Mouse (Mus musculus): Measurements from ENCODE around the gene Sulf2. TPM values are rescaled to one million over a fixed set of nuclear protein-coding genes. Genes with fewer than 3 reads are reported as not detected.

The Sulf2 gene
- polyA plus RNA-seq, 1 experiment from 2014 or later = 186 TPM

GRCm38 (mm10) chr2:166125492-166126252 lies 29.8 kb downstream of the Sulf2 start:
- H3K27ac ChIP-seq = no peak overlapping the region
- no peak for ATAC-seq (ENCODE audit: low FRiP score)
- peaks cover 26% of the 10 kb centered on the region for H3K36me3 ChIP-seq
- no peak overlapping the region for H3K9ac ChIP-seq
- no peak overlapping the region for H3K4me3 ChIP-seq
- H3K4me2 ChIP-seq (replicated peaks) = no peak overlapping the region
- H3K9me3 ChIP-seq (replicated peaks) = no peaks in the 10 kb centered on the region
- 73% methylated on average over 13 of the region's 13 CpGs for WGBS
- peaks cover 18% of the 10 kb centered on the region for H3K4me1 ChIP-seq
- H3K27me3 ChIP-seq = no peaks in the 10 kb centered on the region

GRCm38 (mm10) chr2:166125033-166125432 lies 30.4 kb downstream of the Sulf2 start:
- Histone ChIP-seq H3K4me3 (no peak overlapping the region), H3K36me3 (peaks cover 21% of the 10 kb centered on the region), H3K9me3 (replicated peaks) (no peaks in the 10 kb centered on the region), H3K27ac (no peak overlapping the region), H3K27me3 (no peaks in the 10 kb centered on the region), H3K4me2 (replicated peaks) (no peak overlapping the region), H3K4me1 (peaks cover 18% of the 10 kb centered on the region), H3K9ac (no peak overlapping the region)
- WGBS = 86% methylated on average over 1 of the region's 2 CpGs
- ATAC-seq (ENCODE audit: low FRiP score) = 0 out of 2 replicates have a peak, but pooled peaks have one; percentile 22

- Histone ChIP-seq H3K9me3 (replicated peaks) (no peaks in the 10 kb centered on the region), H3K27me3 (no peaks in the 10 kb centered on the region), H3K4me1 (peaks cover 14% of the 10 kb centered on the region), H3K4me3 (no peak overlapping the region), H3K36me3 (peaks cover 18% of the 10 kb centered on the region), H3K27ac (no peak overlapping the region), H3K9ac (no peak overlapping the region), H3K4me2 (replicated peaks) (no peak overlapping the region)
- ATAC-seq (ENCODE audit: low FRiP score) = no peak
- 86% methylated on average over 6 of the region's 6 CpGs for WGBS
These were observed 32.7 kb downstream of the Sulf2 start for GRCm38 (mm10) chr2:166122781-166123180.

- 85% methylated on average over 14 of the region's 14 CpGs for WGBS
- peaks cover 11% of the 10 kb centered on the region for H3K4me1 ChIP-seq
- H3K36me3 ChIP-seq = peaks cover 24% of the 10 kb centered on the region
These were observed 33.6 kb downstream of the Sulf2 start for GRCm38 (mm10) chr2:166121681-166122355.

GRCm38 (mm10) chr2:166119992-166120391 lies 35.5 kb downstream of the Sulf2 start:
- WGBS = 83% methylated on average over 2 of the region's 2 CpGs
- Histone ChIP-seq H3K36me3 (peaks cover 37% of the 10 kb centered on the region), H3K4me2 (replicated peaks) (no peak overlapping the region), H3K27me3 (no peaks in the 10 kb centered on the region), H3K4me3 (no peak overlapping the region), H3K4me1 (peaks cover under 1% of the 10 kb centered on the region), H3K27ac (no peak overlapping the region), H3K9ac (no peak overlapping the region), H3K9me3 (replicated peaks) (no peaks in the 10 kb centered on the region)
- ATAC-seq (ENCODE audit: low FRiP score) = no peak

More at GRCm38 (mm10) chr2:166121681-166122355, 33.6 kb downstream of the Sulf2 start:
- H3K9ac ChIP-seq = no peak overlapping the region
- no peak overlapping the region for H3K27ac ChIP-seq
- no peaks in the 10 kb centered on the region for H3K27me3 ChIP-seq
- H3K4me3 ChIP-seq = no peak overlapping the region
- H3K4me2 ChIP-seq (replicated peaks) = no peak overlapping the region
- no peaks in the 10 kb centered on the region for H3K9me3 ChIP-seq (replicated peaks)
- no peak for ATAC-seq (ENCODE audit: low FRiP score)

GRCm38 (mm10) chr2:166116704-166117103 lies 38.8 kb downstream of the Sulf2 start:
- 95% methylated on average over 16 of the region's 16 CpGs for WGBS
- H3K4me2 ChIP-seq (replicated peaks) = no peak overlapping the region
- no peak overlapping the region for H3K4me3 ChIP-seq
- H3K4me1 ChIP-seq = peaks cover 12% of the 10 kb centered on the region
- no peak overlapping the region for H3K9ac ChIP-seq
- no peak for ATAC-seq (ENCODE audit: low FRiP score)
- peaks cover 31% of the 10 kb centered on the region for H3K36me3 ChIP-seq
- no peaks in the 10 kb centered on the region for H3K9me3 ChIP-seq (replicated peaks)
- 0 out of 2 replicates have a peak, but pooled peaks cover 2% of the 10 kb centered on the region for H3K27me3 ChIP-seq
- H3K27ac ChIP-seq = no peak overlapping the region

GRCm38 (mm10) chr2:166116278-166116608 lies 39.2 kb downstream of the Sulf2 start:
- Histone ChIP-seq H3K4me3 (no peak overlapping the region), H3K4me2 (replicated peaks) (no peak overlapping the region), H3K36me3 (peaks cover 31% of the 10 kb centered on the region), H3K9ac (no peak overlapping the region), H3K27ac (no peak overlapping the region), H3K27me3 (0 out of 2 replicates have a peak, but pooled peaks cover 2% of the 10 kb centered on the region), H3K4me1 (peaks cover 14% of the 10 kb centered on the region), H3K9me3 (replicated peaks) (no peaks in the 10 kb centered on the region)
- WGBS = 84% methylated on average over 7 of the region's 7 CpGs
- no peak for ATAC-seq (ENCODE audit: low FRiP score)

- no peak for ATAC-seq (ENCODE audit: low FRiP score)
- 89% methylated on average over 15 of the region's 15 CpGs for WGBS
- peaks cover 36% of the 10 kb centered on the region for H3K36me3 ChIP-seq
- no peak overlapping the region for H3K4me3 ChIP-seq
- no peaks in the 10 kb centered on the region for H3K9me3 ChIP-seq (replicated peaks)
- no peak overlapping the region for H3K27ac ChIP-seq
- H3K4me1 ChIP-seq = peaks cover 15% of the 10 kb centered on the region
- peaks cover 6% of the 10 kb centered on the region; the same call in 1 of the 2 replicates for H3K27me3 ChIP-seq
- H3K4me2 ChIP-seq (replicated peaks) = no peak overlapping the region
- H3K9ac ChIP-seq = no peak overlapping the region
These were observed 39.7 kb downstream of the Sulf2 start for GRCm38 (mm10) chr2:166115571-166116277.

GRCm38 (mm10) chr2:166112986-166113385 lies 42.5 kb downstream of the Sulf2 start:
- H3K4me1 ChIP-seq = peaks cover 15% of the 10 kb centered on the region
- no peak overlapping the region for H3K4me2 ChIP-seq (replicated peaks)
- H3K9me3 ChIP-seq (replicated peaks) = no peaks in the 10 kb centered on the region
- H3K27me3 ChIP-seq = peaks cover 9% of the 10 kb centered on the region; the same call in 1 of the 2 replicates
- no peak overlapping the region for H3K9ac ChIP-seq
- 90% methylated on average over 11 of the region's 11 CpGs for WGBS
- no peak overlapping the region for H3K27ac ChIP-seq
- no peak overlapping the region for H3K4me3 ChIP-seq
- no peak for ATAC-seq (ENCODE audit: low FRiP score)
- H3K36me3 ChIP-seq = peaks cover 35% of the 10 kb centered on the region

- H3K9me3 ChIP-seq (replicated peaks) = no peaks in the 10 kb centered on the region
- peaks cover 11% of the 10 kb centered on the region; the same call in 1 of the 2 replicates for H3K27me3 ChIP-seq
- H3K4me1 ChIP-seq = peaks cover 15% of the 10 kb centered on the region
- no peak overlapping the region for H3K4me3 ChIP-seq
- peaks cover 30% of the 10 kb centered on the region for H3K36me3 ChIP-seq
- no peak overlapping the region for H3K9ac ChIP-seq
- no peak overlapping the region for H3K27ac ChIP-seq
- H3K4me2 ChIP-seq (replicated peaks) = no peak overlapping the region
- ATAC-seq (ENCODE audit: low FRiP score) = 0 out of 2 replicates have a peak, but pooled peaks have one; percentile 47
- 35% methylated on average over 10 of the region's 10 CpGs for WGBS
These were observed 43.6 kb downstream of the Sulf2 start for GRCm38 (mm10) chr2:166111831-166112250.

GRCm38 (mm10) chr2:166111238-166111637 lies 44.2 kb downstream of the Sulf2 start:
- WGBS = 79% methylated on average over 2 of the region's 2 CpGs
- no peak overlapping the region for H3K4me2 ChIP-seq (replicated peaks)

GRCm38 (mm10) chr2:166110764-166111163 lies 44.7 kb downstream of the Sulf2 start:
- Histone ChIP-seq H3K4me2 (replicated peaks) (no peak overlapping the region), H3K27me3 (peaks cover 11% of the 10 kb centered on the region), H3K36me3 (peaks cover 19% of the 10 kb centered on the region), H3K27ac (no peak overlapping the region), H3K4me3 (no peak overlapping the region), H3K9ac (no peak overlapping the region), H3K4me1 (peaks cover 20% of the 10 kb centered on the region), H3K9me3 (replicated peaks) (no peaks in the 10 kb centered on the region)
- ATAC-seq (ENCODE audit: low FRiP score) = no peak
- WGBS = 77% methylated on average over 8 of the region's 8 CpGs

More at GRCm38 (mm10) chr2:166111238-166111637, 44.2 kb downstream of the Sulf2 start:
- no peak for ATAC-seq (ENCODE audit: low FRiP score)
- Histone ChIP-seq H3K9me3 (replicated peaks) (no peaks in the 10 kb centered on the region), H3K27ac (no peak overlapping the region), H3K4me1 (peaks cover 20% of the 10 kb centered on the region), H3K36me3 (peaks cover 24% of the 10 kb centered on the region), H3K4me3 (no peak overlapping the region), H3K27me3 (peaks cover 11% of the 10 kb centered on the region), H3K9ac (no peak overlapping the region)

Measured in hindbrain, embryonic 12.5 days (tissue).